Mouse (Mus musculus): ENCODE results near the gene Clip4. TPM values are rescaled to one million over a fixed set of nuclear protein-coding genes. Genes with fewer than 3 reads are reported as not detected.

Clip4 gene
- polyA plus RNA-seq, 1 experiment from 2014 or later: 6.7 TPM

DNA sequence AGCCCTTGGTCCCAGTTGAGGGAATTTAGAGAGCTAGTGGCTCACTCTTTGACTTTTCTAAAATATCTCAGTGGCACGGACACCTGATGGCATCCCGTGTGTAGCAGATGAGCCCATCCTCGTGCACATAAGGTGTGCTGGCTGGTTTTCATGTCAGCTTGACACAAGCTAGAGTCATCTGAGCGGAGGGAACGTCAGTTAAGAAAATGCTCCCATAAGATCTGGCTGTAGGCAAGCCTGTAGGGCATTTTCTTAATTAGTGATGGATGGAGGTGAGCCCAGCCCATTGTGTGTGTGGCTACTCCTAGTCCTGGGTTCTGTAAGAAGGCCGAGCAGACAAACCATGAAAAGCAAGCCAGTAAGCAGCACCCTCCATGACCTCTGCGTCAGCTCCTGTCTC lies 103.7 kb downstream of the Clip4 start:
- 61% methylated on average over 7 of the region's 7 CpGs for WGBS
- Histone ChIP-seq H3K36me3 (ENCODE audit: control insufficient read depth, insufficient read depth, low read length) (no peaks in the 10 kb centered on the region), H3K27me3 (ENCODE audit: control insufficient read depth, insufficient read depth, low read length) (no peaks in the 10 kb centered on the region), H3K27ac (ENCODE audit: low read depth, low read length) (no peak overlapping the region), H3K9ac (ENCODE audit: low read depth, low read length) (no peak overlapping the region), H3K9me3 (ENCODE audit: control insufficient read depth, low read length) (no peaks in the 10 kb centered on the region), H3K4me3 (ENCODE audit: low read length) (no peak overlapping the region), H3K4me1 (ENCODE audit: control insufficient read depth, insufficient read depth, low read length) (no peaks in the 10 kb centered on the region), H3K4me2 (replicated peaks; ENCODE audit: low read depth, low read length) (no peak overlapping the region)
- ATAC-seq (ENCODE audit: low FRiP score, low TSS enrichment): no peak

DNA sequence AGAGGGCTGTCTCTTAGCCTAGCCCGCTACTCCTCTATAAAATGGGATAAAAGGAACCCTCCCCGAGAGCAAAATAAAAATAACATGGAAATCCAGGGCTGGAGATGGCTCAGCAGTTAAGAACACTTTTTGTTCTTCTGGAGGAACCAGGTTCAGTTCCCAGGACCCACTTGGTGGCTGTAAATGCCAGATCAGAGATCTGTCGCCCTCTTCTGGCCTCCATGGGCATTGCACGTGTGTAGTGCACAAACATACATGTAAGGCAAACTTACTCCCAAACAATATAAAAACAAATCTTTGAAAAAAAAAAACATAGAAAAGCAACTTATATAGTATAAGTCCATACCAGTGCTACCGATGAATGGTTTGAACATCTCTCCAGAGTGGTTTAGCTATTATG lies 104.7 kb downstream of the Clip4 start:
- Histone ChIP-seq H3K27ac (ENCODE audit: low read depth, low read length) (no peak overlapping the region), H3K4me2 (replicated peaks; ENCODE audit: low read depth, low read length) (no peak overlapping the region), H3K9me3 (ENCODE audit: control insufficient read depth, low read length) (no peaks in the 10 kb centered on the region), H3K36me3 (ENCODE audit: control insufficient read depth, insufficient read depth, low read length) (no peaks in the 10 kb centered on the region), H3K4me1 (ENCODE audit: control insufficient read depth, insufficient read depth, low read length) (no peaks in the 10 kb centered on the region), H3K27me3 (ENCODE audit: control insufficient read depth, insufficient read depth, low read length) (no peaks in the 10 kb centered on the region), H3K4me3 (ENCODE audit: low read length) (no peak overlapping the region), H3K9ac (ENCODE audit: low read depth, low read length) (no peak overlapping the region)
- no peak for ATAC-seq (ENCODE audit: low FRiP score, low TSS enrichment)
- WGBS: 71% methylated on average over 5 of the region's 5 CpGs

DNA sequence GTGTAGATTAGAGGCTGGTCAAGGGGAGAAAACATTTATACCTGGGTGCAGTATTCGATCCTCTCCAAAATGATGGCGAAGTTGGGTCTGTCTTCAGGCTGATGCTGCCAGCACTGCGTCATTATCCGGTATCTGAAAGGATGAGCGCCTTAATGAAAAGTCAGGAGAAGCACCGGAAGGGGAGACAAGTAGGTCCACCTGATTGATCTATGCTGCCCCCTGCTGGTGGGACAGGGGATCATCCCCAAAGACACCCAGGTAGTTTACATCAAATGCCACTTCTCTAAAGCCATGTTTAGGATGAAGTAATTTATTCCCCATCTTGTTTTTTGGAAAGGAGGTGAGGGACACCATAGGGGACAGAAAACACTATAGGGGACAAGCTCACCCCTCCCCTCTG lies 105.8 kb downstream of the Clip4 start:
- Histone ChIP-seq H3K27ac (ENCODE audit: low read depth, low read length) (no peak overlapping the region), H3K27me3 (ENCODE audit: control insufficient read depth, insufficient read depth, low read length) (no peaks in the 10 kb centered on the region), H3K9me3 (ENCODE audit: control insufficient read depth, low read length) (no peaks in the 10 kb centered on the region), H3K4me2 (replicated peaks; ENCODE audit: low read depth, low read length) (no peak overlapping the region), H3K36me3 (ENCODE audit: control insufficient read depth, insufficient read depth, low read length) (no peaks in the 10 kb centered on the region), H3K4me3 (ENCODE audit: low read length) (no peak overlapping the region), H3K9ac (ENCODE audit: low read depth, low read length) (no peak overlapping the region), H3K4me1 (ENCODE audit: control insufficient read depth, insufficient read depth, low read length) (no peaks in the 10 kb centered on the region)
- WGBS: 41% methylated on average over 6 of the region's 6 CpGs
- ATAC-seq (ENCODE audit: low FRiP score, low TSS enrichment): no peak

DNA sequence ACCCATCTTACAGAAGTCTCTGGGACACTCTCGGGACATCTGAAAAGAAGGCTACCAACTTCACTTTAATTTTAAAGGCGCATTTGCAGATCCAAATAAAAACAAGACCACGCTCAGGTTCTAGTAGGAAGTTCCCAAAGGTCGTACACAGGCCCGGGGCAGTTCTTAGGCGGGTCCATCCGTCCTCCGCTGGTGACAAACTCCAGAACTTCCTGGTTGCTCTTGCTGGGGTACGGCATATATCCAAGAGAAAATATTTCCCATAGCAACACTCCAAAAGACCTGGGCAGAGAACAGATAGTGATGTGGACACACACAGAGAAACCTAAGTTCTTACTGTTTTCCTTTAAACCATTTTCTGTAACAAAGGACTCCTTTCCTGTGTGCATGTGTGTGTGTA lies 106.5 kb downstream of the Clip4 start:
- Histone ChIP-seq H3K9ac (ENCODE audit: low read depth, low read length) (no peak overlapping the region), H3K36me3 (ENCODE audit: control insufficient read depth, insufficient read depth, low read length) (no peaks in the 10 kb centered on the region), H3K27me3 (ENCODE audit: control insufficient read depth, insufficient read depth, low read length) (no peaks in the 10 kb centered on the region), H3K4me2 (replicated peaks; ENCODE audit: low read depth, low read length) (no peak overlapping the region), H3K27ac (ENCODE audit: low read depth, low read length) (no peak overlapping the region), H3K4me3 (ENCODE audit: low read length) (no peak overlapping the region), H3K4me1 (ENCODE audit: control insufficient read depth, insufficient read depth, low read length) (no peaks in the 10 kb centered on the region), H3K9me3 (ENCODE audit: control insufficient read depth, low read length) (no peaks in the 10 kb centered on the region)
- ATAC-seq (ENCODE audit: low FRiP score, low TSS enrichment): no peak
- 89% methylated on average over 9 of the region's 9 CpGs for WGBS

DNA sequence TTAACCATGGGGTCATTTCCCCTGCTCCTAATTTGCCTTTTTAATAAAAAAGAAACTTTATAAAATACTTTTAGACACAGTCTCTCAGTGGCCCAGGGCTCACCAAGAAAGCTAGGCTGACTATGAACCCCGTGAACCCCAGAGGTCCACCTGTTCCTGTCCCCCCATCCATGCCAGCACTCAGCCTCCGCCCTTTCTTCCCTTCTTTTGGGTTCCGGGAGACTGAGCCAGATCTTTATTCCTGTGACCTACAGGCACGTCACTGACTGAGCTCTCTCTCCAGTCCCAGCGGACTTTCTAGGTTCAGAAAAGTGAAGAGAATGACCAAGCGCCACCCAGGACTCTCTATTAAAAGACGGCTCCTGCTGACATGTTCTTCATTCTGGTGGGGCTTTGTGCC lies 107.2 kb downstream of the Clip4 start:
- WGBS: 81% methylated on average over 7 of the region's 7 CpGs
- Histone ChIP-seq H3K36me3 (ENCODE audit: control insufficient read depth, insufficient read depth, low read length) (no peaks in the 10 kb centered on the region), H3K4me2 (replicated peaks; ENCODE audit: low read depth, low read length) (no peak overlapping the region), H3K4me3 (ENCODE audit: low read length) (no peak overlapping the region), H3K27ac (ENCODE audit: low read depth, low read length) (no peak overlapping the region), H3K9ac (ENCODE audit: low read depth, low read length) (no peak overlapping the region), H3K27me3 (ENCODE audit: control insufficient read depth, insufficient read depth, low read length) (no peaks in the 10 kb centered on the region), H3K9me3 (ENCODE audit: control insufficient read depth, low read length) (no peaks in the 10 kb centered on the region), H3K4me1 (ENCODE audit: control insufficient read depth, insufficient read depth, low read length) (no peaks in the 10 kb centered on the region)
- no peak for ATAC-seq (ENCODE audit: low FRiP score, low TSS enrichment)

DNA sequence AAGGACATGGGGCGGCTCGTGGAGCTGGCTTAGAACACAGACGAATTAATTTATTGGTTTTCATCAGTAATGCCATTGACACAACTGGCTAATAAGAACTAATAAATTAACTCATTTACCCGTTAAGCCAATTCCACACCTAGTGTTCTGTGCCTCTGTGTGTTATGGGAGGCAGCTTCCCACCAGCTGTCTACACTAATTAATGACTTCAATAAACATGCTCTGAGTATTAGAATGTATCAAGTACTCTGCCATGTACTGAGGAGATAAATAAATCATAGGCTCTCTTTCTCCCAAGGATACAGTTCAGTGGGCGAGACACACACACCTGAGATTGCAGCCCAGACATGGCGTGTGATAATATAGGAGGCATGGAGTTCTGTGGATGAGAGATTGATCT lies 113.1 kb downstream of the Clip4 start:
- Histone ChIP-seq H3K27ac (ENCODE audit: low read depth, low read length) (no peak overlapping the region), H3K36me3 (ENCODE audit: control insufficient read depth, insufficient read depth, low read length) (no peaks in the 10 kb centered on the region), H3K27me3 (ENCODE audit: control insufficient read depth, insufficient read depth, low read length) (no peaks in the 10 kb centered on the region), H3K4me3 (ENCODE audit: low read length) (no peak overlapping the region), H3K4me1 (ENCODE audit: control insufficient read depth, insufficient read depth, low read length) (no peaks in the 10 kb centered on the region), H3K4me2 (replicated peaks; ENCODE audit: low read depth, low read length) (no peak overlapping the region), H3K9me3 (ENCODE audit: control insufficient read depth, low read length) (peaks cover 3% of the 10 kb centered on the region; the same call in 1 of the 2 replicates), H3K9ac (ENCODE audit: low read depth, low read length) (no peak overlapping the region)
- WGBS: 46% methylated on average over 6 of the region's 6 CpGs
- peak; percentile 71; the same call in 1 of the 2 replicates for ATAC-seq (ENCODE audit: low FRiP score, low TSS enrichment)

DNA sequence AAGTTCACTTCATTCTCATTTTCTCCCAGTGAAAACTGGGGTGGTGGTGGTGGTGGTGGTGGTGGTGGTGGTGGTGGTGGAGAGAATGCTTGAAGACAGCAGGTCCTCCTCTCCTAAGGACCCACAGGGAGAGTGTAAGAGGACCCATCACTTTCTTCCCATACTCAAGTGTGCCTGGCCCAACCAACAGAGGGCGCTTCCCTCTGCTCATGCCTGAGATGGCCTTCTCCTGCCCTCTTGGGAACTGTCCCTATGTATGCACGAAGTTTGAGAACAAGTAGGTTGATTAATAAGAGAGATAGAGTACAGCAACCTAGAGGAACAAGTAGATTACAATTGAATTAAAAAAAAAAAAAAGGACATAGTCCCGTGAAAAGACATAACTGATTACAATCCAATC lies 140.8 kb downstream of the Clip4 start:
- no peak overlapping the region for H3K4me3 ChIP-seq (ENCODE audit: low read length)
- WGBS: 52% methylated on average over 3 of the region's 3 CpGs
- no peak overlapping the region for H3K4me2 ChIP-seq (replicated peaks; ENCODE audit: low read depth, low read length)
- no peak overlapping the region for H3K27ac ChIP-seq (ENCODE audit: low read depth, low read length)
- no peak overlapping the region for H3K9ac ChIP-seq (ENCODE audit: low read depth, low read length)
- no peaks in the 10 kb centered on the region for H3K4me1 ChIP-seq (ENCODE audit: control insufficient read depth, insufficient read depth, low read length)
- H3K27me3 ChIP-seq (ENCODE audit: control insufficient read depth, insufficient read depth, low read length): no peaks in the 10 kb centered on the region
- no peaks in the 10 kb centered on the region for H3K36me3 ChIP-seq (ENCODE audit: control insufficient read depth, insufficient read depth, low read length)
- no peak for ATAC-seq (ENCODE audit: low FRiP score, low TSS enrichment)
- no peaks in the 10 kb centered on the region for H3K9me3 ChIP-seq (ENCODE audit: control insufficient read depth, low read length)

DNA sequence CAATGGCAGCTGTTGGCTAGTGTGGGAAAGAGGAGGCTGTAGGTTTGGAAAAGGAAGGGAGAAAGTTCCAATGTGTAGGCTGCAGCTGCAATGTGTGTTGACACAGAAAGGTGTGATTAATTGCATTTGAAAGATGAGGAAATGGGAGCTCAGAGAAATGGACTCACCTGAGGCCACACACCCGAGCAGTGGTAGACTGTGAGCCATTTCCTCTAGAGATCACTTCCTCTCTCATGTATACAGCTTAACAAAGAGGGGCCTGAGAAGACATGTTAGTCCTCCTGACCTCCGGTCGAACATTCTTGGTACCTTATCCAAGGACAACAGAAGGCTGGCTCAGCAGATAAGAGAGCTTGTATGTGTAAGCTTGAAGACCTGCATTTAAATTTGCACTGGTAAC lies 144.9 kb downstream of the Clip4 start:
- Histone ChIP-seq H3K4me3 (ENCODE audit: low read length) (no peak overlapping the region), H3K4me1 (ENCODE audit: control insufficient read depth, insufficient read depth, low read length) (no peaks in the 10 kb centered on the region), H3K27me3 (ENCODE audit: control insufficient read depth, insufficient read depth, low read length) (no peaks in the 10 kb centered on the region), H3K27ac (ENCODE audit: low read depth, low read length) (no peak overlapping the region), H3K9ac (ENCODE audit: low read depth, low read length) (no peak overlapping the region), H3K36me3 (ENCODE audit: control insufficient read depth, insufficient read depth, low read length) (no peaks in the 10 kb centered on the region), H3K9me3 (ENCODE audit: control insufficient read depth, low read length) (no peaks in the 10 kb centered on the region), H3K4me2 (replicated peaks; ENCODE audit: low read depth, low read length) (no peak overlapping the region)
- WGBS: 62% methylated on average over 3 of the region's 3 CpGs
- ATAC-seq (ENCODE audit: low FRiP score, low TSS enrichment): no peak
